Mouse (Mus musculus): ENCODE measurements at regions not wholly inside any gene's neighbourhood (a gene's known extent, or its start where the extent isn't known, plus 50 kb on each side); places are given as distances from the start of the nearest gene placed in this dataset.

DNA sequence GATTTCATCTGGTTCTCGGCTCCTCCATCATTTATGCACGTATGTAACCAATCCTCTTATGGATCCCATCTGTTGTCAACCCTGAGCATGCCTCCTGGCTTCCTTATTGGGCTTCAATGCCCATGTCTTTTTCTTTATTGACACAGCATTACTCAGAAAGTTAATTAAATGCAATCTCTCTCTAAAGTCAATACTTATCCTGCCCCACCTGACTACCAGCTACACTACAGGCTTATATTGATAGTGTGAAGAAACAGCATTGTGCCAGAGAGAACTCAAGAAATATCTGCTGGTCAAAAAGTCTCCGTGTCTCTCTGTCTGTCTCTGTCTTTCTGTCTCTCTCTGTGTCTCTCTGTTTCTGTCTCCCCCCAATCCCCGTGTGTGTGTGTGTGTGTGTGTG, 194.7 kb upstream of the Rfx3 start:
- no peak for DNase-seq

DNA sequence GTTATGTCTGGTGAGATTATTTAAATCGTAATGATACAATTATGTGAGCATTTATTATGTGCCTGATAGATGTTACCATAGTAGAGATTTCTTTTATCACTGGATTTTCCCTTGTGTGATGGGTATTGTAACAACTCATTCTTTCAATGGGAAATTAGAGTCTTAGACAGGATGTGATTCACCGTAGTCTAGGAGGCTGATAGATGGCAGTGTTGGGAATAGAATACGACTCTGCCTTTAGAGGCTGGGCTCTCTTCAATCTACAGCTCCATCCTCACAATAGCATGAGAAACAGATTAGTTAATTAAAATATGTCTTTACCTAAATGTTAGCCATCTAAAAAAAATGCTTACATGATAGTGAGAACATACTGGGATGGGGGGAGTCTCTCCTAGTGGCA, 192.8 kb upstream of the Rfx3 start:
- no peak for DNase-seq

DNA sequence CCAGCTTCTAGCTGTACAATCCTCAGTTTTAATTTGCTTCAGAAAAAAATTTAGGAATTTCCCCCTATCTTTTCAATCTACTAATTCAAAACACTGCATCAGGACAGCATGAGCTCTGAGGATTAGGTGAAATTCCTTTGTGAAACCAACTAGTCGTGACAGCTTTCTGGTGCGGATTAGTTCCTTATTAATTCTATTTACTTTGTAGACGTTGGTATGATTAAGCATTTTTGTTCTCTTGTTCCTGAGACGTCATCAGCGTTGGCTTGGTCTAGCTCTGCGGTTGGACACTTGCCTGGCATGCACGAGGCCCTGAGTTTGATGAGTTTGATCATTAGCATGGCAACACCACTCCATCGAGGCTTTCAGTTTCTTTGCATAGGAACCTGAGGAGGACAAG, 188.4 kb upstream of the Rfx3 start:
- no peak for DNase-seq

- no peak for DNase-seq
These were observed 185.9 kb upstream of the Rfx3 start for GRCm38 (mm10) chr19:28196881-28197280.

DNA sequence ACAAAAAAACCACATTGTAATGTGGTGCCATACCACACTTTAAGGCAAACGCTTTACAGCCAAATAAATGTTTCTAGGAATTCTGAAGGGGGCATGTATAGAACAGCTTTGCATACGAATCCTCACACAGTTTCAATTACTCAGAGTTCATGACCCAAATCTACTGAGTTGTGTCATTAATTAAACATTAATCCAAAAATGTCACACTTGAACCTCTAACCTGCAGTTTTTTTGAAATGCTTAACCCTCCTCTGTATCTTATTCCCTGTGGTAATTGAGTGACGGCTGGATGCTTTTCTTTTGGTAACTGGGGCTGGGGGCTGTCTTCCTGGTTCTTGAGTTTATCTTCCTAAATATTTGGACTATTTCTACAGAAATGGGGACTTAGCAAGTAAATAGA, 181.3 kb upstream of the Rfx3 start:
- DNase-seq = no peak

DNA sequence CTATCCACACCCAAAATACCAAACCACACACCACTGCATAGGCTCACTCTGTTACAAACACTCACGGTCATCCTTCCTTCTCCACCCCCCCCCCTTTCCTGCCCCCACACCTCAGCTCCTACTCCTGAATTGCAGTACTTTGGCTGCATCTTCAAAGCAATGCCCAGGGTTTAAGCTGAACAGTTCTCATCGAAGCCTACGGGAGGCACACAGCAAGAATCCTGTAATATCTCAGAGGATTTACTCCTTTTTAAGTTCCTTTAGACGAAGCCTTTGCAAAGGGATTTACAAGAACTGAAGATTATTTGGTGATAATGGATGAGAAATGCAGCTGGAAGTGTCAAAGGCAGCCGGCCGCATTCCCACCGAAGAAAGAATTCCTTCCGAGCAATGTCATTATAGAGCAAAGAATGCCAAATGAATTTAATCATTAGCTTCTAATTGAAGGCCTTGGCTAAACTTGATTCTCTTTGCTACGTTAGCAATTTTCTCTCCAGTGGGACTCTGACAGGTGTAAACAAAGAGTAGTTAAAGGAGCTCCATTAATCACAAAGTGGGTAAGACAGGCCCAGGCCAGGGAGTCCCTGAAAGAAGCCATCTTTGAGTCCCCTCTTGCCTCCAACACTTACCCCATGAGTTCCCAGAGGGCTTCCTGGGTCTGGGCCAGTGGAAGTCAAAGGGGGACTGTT, 180.6 kb upstream of the Rfx3 start:
- DNase-seq = no peak

- no peak for DNase-seq
These were observed 179.3 kb upstream of the Rfx3 start for GRCm38 (mm10) chr19:28190250-28190649.

GRCm38 (mm10) chr19:28188363-28188762, 177.4 kb upstream of the Rfx3 start:
- no peak for DNase-seq

GRCm38 (mm10) chr19:28182411-28183182, 171.6 kb upstream of the Rfx3 start:
- DNase-seq = no peak

DNA sequence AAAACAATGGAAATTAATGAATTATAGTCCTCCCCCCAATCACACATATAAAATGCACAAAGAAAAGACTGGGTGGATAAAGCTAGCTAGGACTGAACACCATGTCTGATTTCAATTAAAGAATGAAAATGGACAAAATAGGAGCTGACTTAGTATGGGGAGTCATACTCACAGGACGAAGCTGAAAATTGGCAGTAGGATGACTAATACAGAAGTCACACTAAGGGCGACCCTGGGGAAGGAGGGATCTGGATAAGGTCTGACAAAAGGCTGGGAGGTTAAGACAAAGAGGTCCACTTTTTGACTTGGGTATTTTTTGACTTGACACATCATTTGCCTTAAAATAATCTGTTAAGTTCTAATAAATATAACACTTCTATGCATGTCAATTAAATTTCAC, 170.2 kb upstream of the Rfx3 start:
- no peak for DNase-seq

GRCm38 (mm10) chr19:28178114-28178513, 167.1 kb upstream of the Rfx3 start:
- DNase-seq = no peak

DNA sequence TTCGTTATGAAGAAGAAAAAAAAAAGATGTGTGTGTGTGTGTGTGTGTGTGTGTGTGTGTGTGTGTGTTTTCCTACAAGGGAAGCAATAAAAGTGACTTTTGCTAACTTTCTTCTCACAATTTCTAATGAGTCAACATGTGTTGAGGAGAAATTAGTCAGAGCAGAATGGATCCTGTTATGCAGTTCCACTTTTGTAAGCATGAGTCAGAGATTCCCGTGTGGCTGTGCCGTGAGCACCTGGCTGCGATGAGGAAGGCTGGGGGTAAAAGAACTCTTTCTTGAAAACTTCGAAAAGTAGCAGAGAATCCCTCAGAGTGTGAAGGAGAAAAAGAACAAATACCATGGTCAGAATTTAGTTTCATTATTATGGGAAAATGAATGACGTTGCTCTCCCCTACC, 165.9 kb upstream of the Rfx3 start:
- DNase-seq = no peak

- DNase-seq = no peak
These were observed 161.0 kb upstream of the Rfx3 start for GRCm38 (mm10) chr19:28171836-28172534.

DNA sequence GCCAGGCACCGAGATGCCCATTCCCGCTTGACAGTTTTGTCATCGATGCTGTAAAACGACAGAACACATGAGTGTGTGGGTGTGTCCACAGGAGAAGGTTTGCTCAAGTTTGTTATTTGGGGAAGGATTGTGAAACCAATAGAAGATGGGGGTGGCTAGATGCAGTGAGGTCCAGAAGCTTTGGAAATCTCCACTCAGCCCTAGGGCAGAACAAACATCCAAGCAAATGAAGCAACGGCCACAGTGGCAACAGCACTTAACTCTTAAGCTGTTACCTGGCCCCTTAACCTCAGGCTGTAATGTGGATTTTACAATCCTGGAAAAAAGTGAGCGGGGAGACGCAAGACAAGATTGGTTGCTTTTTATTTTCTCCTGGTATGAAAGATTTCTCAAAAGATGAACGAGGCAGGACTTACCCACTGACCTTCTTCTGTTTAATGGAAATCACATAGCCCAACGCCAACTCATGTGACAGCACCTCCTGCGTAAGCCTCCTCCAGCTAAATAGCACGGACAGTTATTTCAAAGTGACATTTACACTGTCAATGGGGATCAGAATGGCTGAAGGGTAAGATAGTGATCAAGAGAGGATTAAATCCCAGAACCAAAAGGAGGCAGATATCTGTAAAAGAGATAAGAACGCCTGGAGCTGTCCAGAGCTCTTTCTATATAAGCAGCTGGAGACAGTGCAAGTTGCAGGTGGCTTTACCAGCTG, 156.6 kb upstream of the Rfx3 start:
- no peak for DNase-seq

- no peak for DNase-seq
These were observed 155.7 kb upstream of the Rfx3 start for GRCm38 (mm10) chr19:28166626-28167025.

- DNase-seq = peak; percentile 63
These were observed 155.0 kb upstream of the Rfx3 start for GRCm38 (mm10) chr19:28165901-28166361.

DNA sequence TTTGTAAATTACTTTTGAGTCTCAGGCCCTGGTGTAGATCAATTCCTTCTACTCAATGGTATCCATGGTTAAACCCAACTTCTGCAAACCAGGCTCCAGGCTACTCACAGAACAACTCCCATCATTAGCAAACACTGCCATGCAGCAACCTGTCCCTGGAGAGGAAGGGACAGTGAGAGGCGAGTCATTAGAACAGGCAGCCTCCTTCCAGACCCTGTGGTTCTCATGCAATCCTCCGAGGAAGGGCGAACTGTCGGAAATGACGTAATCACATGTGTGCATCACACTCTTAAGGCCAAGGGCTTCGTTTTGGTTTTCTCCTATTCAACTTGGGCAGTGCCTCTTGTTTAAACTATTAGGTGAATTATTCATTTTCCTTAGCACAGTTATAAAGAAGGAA, 152.2 kb upstream of the Rfx3 start:
- DNase-seq = peak; percentile 10

DNA sequence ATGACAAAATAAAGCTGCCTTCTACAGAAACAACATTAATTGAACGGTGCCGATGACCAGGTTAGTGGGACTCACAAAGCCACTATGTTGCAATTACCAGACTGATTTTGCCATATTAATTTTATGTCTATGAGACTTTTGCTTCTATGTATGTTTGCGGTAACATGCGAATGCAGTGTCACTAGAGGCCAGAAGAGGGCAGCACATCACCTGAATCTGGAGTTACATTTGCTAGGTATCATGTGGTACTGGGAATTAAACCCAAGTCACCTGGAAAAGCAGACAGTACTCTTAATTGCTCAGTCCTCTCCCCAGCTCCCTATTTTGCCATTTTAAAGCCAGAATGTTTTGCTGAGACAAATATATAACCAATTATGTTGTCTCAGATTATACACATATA, 149.6 kb upstream of the Rfx3 start:
- DNase-seq = no peak

- DNase-seq = no peak
These were observed 146.2 kb upstream of the Rfx3 start for GRCm38 (mm10) chr19:28157196-28157595.

- DNase-seq = no peak
These were observed 126.6 kb upstream of the Rfx3 start for GRCm38 (mm10) chr19:28137581-28137980.

GRCm38 (mm10) chr19:28134806-28135205, 123.8 kb upstream of the Rfx3 start:
- no peak for DNase-seq
